In genomic region chr6:126167731-126168130, GRCm38 (mm10) we compare ENCODE assay signal across 8 mouse cellular contexts. TPM values are rescaled to one million over a fixed set of nuclear protein-coding genes. Genes with fewer than 3 reads are reported as not detected.
DNase-seq lines count a peak whose midpoint lies in the region; ATAC-seq and TF ChIP-seq lines count a peak whose summit lies in the region.

No protein-coding gene starts in this region.

- ATAC-seq in embryonic facial prominence, embryonic 14.5 days (ENCODE audit: low read depth): no peak
- ATAC-seq in megakaryocyte progenitor cell, adult 5-6 weeks (replicated peaks; ENCODE audit: poor library complexity): no peak

- TF ChIP-seq POLR2A in lung, adult 2 months (IDR thresholded peaks at IDR 0.05; ENCODE audit: borderline replicate concordance, extremely low read depth, low read depth, low read length): no peak

- H3K9ac ChIP-seq in embryonic facial prominence, embryonic 14.5 days (ENCODE audit: low read depth, low read length): no peak overlapping the region

- peaks cover 3% of the 10 kb centered on the region; the same call in 1 of the 2 replicates for H3K4me1 ChIP-seq in lung, adult 2 months (ENCODE audit: control insufficient read depth, insufficient read depth, low read length)
- peaks cover 8% of the 10 kb centered on the region; the same call in 1 of the 2 replicates for H3K4me1 ChIP-seq in embryonic facial prominence, embryonic 14.5 days (ENCODE audit: control insufficient read depth, insufficient read depth, low read length)

- H3K4me2 ChIP-seq in embryonic facial prominence, embryonic 14.5 days (ENCODE audit: low read depth, low read length): no peak overlapping the region; the same call in 1 of the 2 replicates

- peak; percentile 19 to 54 for DNase-seq in frontal cortex, postnatal 36 days (ENCODE audit: low spot score in 2 of 2)
- DNase-seq in frontal cortex, postnatal 14 days (ENCODE audit: low spot score in 2 of 2): no peak
- DNase-seq in lung, adult 2 months: peak; percentile 18
- DNase-seq in lung, adult 18-20 months: no peak
- peak; percentile 76 for DNase-seq in embryonic facial prominence, embryonic 14.5 days (ENCODE audit: low spot score)
- DNase-seq in lung, postnatal 10 days: peak; percentile 72
- no peak for DNase-seq in urinary bladder, postnatal 4 days (ENCODE audit: low spot score in 2 of 2)

- no peak for TF ChIP-seq CTCF in lung, adult 2 months (IDR thresholded peaks at IDR 0.05; ENCODE audit: insufficient read depth, low read length)

- no peak overlapping the region for H3K4me3 ChIP-seq in lung, adult 2 months (replicated peaks; ENCODE audit: extremely low read depth, low read depth, low read length)
- no peak overlapping the region for H3K4me3 ChIP-seq in embryonic facial prominence, embryonic 14.5 days (ENCODE audit: low read depth, low read length)

- H3K36me3 ChIP-seq in embryonic facial prominence, embryonic 14.5 days (ENCODE audit: control insufficient read depth, insufficient read depth, low read length): no peaks in the 10 kb centered on the region

- H3K27me3 ChIP-seq in embryonic facial prominence, embryonic 14.5 days (replicated peaks; ENCODE audit: control insufficient read depth, insufficient read depth, low read length): no peaks in the 10 kb centered on the region

- 19% methylated on average over 3 of the region's 3 CpGs for WGBS in lung, adult 2 months
- WGBS in embryonic facial prominence, embryonic 14.5 days: 11% methylated on average over 3 of the region's 3 CpGs

- no peaks in the 10 kb centered on the region for H3K9me3 ChIP-seq in embryonic facial prominence, embryonic 14.5 days (ENCODE audit: control insufficient read depth, low read length)

- H3K27ac ChIP-seq in embryonic facial prominence, embryonic 14.5 days (replicated peaks; ENCODE audit: low read depth, low read length): no peak overlapping the region

RNA-seq across cellular contexts. Expression of gene Ntf3, which starts 1.0 kb away (rescaled TPM):
- polyA plus RNA-seq in lung, adult 2 months (2012; rRNA removed): 1.5 and 1.7 TPM in 2 replicates
- polyA plus RNA-seq in embryonic facial prominence, embryonic 14.5 days (2014; fragmentation: Nextera tagmentation; extraction: Ambion mirVana): 10.9 and 12.4 TPM in 2 replicates
- total RNA-seq in megakaryocyte progenitor cell, adult 5-6 weeks (2015): not detected in 2 replicates
- total RNA-seq in megakaryocyte progenitor cell, adult 5-6 weeks (2017): not detected in 2 replicates

Comparison
In these comparisons a context has a peak if more than half of its experiments do, and no peak if none do; other contexts are left out.
1. DNase-seq: peak in frontal cortex, postnatal 36 days (2 of 2), lung, adult 2 months (single experiment), embryonic facial prominence, embryonic 14.5 days (single experiment) and lung, postnatal 10 days (single experiment); none in frontal cortex, postnatal 14 days (0 of 2), lung, adult 18-20 months (0 of 2) and urinary bladder, postnatal 4 days (0 of 2).